Mouse (Mus musculus) testis, postnatal 10 days (tissue): ENCODE measurements around the gene Kyat1.
"Not testable (repeated sequence)": the region's sequence is repeated elsewhere in the genome, so short reads cannot be mapped to it uniquely, and the experiment has no call there.

ENCODE experiments used
- DNase-seq: peaks from one replicate; pipeline ENCODE4 v3.0.0; 2021; ENCODE audit warnings: low spot score

The Kyat1 gene

GRCm38 (mm10) chr2:30173541-30174240 lies 32.0 kb downstream of the Kyat1 start:
- no peak for DNase-seq

- no peak for DNase-seq
These were observed 33.7 kb downstream of the Kyat1 start for GRCm38 (mm10) chr2:30171997-30172382.

- peak; percentile 83 for DNase-seq
These were observed 34.2 kb downstream of the Kyat1 start, which contains the start of gene Endog for GRCm38 (mm10) chr2:30171371-30171996. TSS of gene Endog (plus strand) at chr2:30171493.

GRCm38 (mm10) chr2:30166677-30167076 lies 39.0 kb downstream of the Kyat1 start:
- DNase-seq = no peak

DNA sequence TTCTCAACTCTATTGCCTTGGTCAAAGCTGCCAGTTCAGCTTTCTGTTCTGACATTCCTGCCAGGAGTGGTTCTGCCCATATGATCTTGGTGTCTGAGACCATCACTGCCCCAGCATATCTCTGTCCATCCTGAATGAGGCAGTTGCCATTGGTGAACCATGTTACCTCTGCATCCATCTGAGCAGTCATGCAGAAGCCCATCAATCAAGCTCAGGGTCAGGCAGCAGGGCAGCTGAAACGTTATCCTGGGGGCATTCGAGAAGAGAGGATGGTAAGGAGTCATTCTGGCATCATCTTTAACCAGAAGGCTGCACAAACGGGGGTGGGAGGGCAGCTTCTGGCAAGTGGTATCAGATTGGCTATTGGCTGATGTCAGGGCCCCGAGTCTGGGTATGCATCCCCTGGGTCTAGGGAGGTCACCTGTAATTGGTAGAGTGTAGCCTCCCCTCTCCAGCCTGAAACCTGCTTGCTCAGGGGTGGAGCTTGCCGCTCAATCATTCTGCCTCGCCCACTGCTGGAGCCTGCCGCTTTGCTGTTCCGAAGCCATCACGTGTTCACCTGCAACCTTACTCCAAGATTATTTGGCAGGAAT lies 41.2 kb downstream of the Kyat1 start:
- no peak for DNase-seq

- DNase-seq = no peak
These were observed 43.8 kb downstream of the Kyat1 start for GRCm38 (mm10) chr2:30161809-30162208.

DNA sequence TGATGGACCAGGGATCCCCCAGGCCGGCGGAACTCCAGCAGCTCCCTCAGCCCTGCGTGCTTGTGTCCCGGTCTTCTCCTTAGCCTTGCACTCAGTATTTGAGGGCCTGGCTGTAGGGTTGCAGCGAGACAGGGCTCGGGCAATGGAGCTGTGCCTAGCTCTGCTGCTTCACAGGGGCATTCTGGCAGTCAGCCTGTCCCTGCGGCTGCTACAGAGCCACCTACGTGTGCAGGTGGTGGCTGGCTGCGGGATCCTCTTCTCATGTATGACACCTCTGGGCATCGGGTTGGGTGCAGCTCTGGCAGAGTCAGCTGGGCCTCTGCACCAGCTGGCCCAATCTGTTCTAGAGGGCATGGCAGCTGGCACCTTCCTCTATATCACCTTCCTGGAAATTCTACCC lies 45.8 kb downstream of the Kyat1 start:
- not testable (repeated sequence) for DNase-seq

GRCm38 (mm10) chr2:30152616-30153015 lies 53.0 kb downstream of the Kyat1 start:
- DNase-seq = no peak

- DNase-seq = no peak
These were observed 53.8 kb downstream of the Kyat1 start for GRCm38 (mm10) chr2:30151840-30152239.

GRCm38 (mm10) chr2:30147466-30147865 lies 58.2 kb downstream of the Kyat1 start:
- DNase-seq = no peak

- no peak for DNase-seq
These were observed 61.2 kb downstream of the Kyat1 start for GRCm38 (mm10) chr2:30144436-30144835.

GRCm38 (mm10) chr2:30140021-30140420 lies 65.6 kb downstream of the Kyat1 start:
- not testable (repeated sequence) for DNase-seq

GRCm38 (mm10) chr2:30136458-30136857 lies 69.2 kb downstream of the Kyat1 start:
- DNase-seq = no peak
